Mouse (Mus musculus) midbrain, postnatal 0 days (tissue): ENCODE measurements around the gene Iqcd. TPM values are rescaled to one million over a fixed set of nuclear protein-coding genes. Genes with fewer than 3 reads are reported as not detected.
A peak's percentile ranks its signal among the peaks of the same experiment; 100 is the strongest.

Source experiments
- ATAC-seq: fragments of 200-750 bp; cut with Nextera tagmentation; 2 replicates; pipeline ENCODE4 v1.8.0; 2017; ENCODE audit warnings: moderate number of reproducible peaks, mild to moderate bottlenecking, moderate TSS enrichment, moderate library complexity; ENCODE audit not compliant: low FRiP score
- DNase-seq: peaks from one replicate; pipeline ENCODE4 v3.0.0-alpha.2; 2015; ENCODE audit warnings: low spot score
- H3K27ac ChIP-seq: fragments of 300-500 bp; sonication (generic); 2 replicates; pipeline ENCODE4 v1.5.1; 2014; ENCODE audit warnings: low read depth, mild to moderate bottlenecking, low read length, mixed read lengths
- H3K27me3 ChIP-seq: fragments of 300-500 bp; sonication (generic); 2 replicates; pipeline ENCODE4 v1.6.1; 2014; ENCODE audit warnings: low read length, control low read depth, mixed read lengths; ENCODE audit not compliant: insufficient read depth
- H3K36me3 ChIP-seq: fragments of 300-500 bp; sonication (generic); 2 replicates; pipeline ENCODE4 v1.6.1; 2014; ENCODE audit warnings: low read length, control low read depth, mixed read lengths; ENCODE audit not compliant: insufficient read depth
- H3K4me1 ChIP-seq: fragments of 300-500 bp; sonication (generic); 2 replicates; pipeline ENCODE4 v1.6.1; 2014; ENCODE audit warnings: mild to moderate bottlenecking, control low read depth, antibody characterized with exemption, low read length, mixed read lengths; ENCODE audit not compliant: insufficient read depth
- H3K4me2 ChIP-seq: fragments of 300-500 bp; sonication (generic); 2 replicates; pipeline ENCODE4 v1.6.1; 2014; ENCODE audit warnings: low read depth, mild to moderate bottlenecking, low read length, mixed read lengths; ENCODE audit not compliant: poor library complexity, severe bottlenecking
- H3K4me3 ChIP-seq: fragments of 300-500 bp; sonication (generic); 2 replicates; pipeline ENCODE4 v1.5.1; 2014; ENCODE audit warnings: low read depth, mild to moderate bottlenecking, low read length, moderate library complexity
- H3K9ac ChIP-seq: fragments of 300-500 bp; sonication (generic); replicated peaks from 2 replicates; pipeline ENCODE4 v1.6.1; 2014; ENCODE audit warnings: mild to moderate bottlenecking, low read length, moderate library complexity, mixed read lengths; ENCODE audit not compliant: poor library complexity, severe bottlenecking
- H3K9me3 ChIP-seq: fragments of 300-500 bp; sonication (generic); 2 replicates; pipeline ENCODE4 v1.6.1; 2016; ENCODE audit warnings: low read length, control low read depth
- CTCF ChIP-seq: IDR thresholded peaks from 2 replicates; pipeline ENCODE4 v1.5.1; 2016; ENCODE audit warnings: antibody characterized with exemption, mild to moderate bottlenecking
- WGBS: fragments of 180-500 bp; shearing (Covaris S2); extraction: QIAGEN DNeasy Blood & Tissue Kit; methylation state at CpG from one replicate; pipeline ENCODE4 v1.1.7; 2014; 5-methylcytosine and 5-hydroxymethylcytosine counted together
- polyA plus RNA-seq: library from polyadenylated mRNA; unstranded; fragments of >200 nt; fragmentation: Nextera tagmentation; extraction: Ambion mirVana; gene quantifications from 2 replicates; pipeline ENCODE4 v1.2.1, GENCODE M21; 2015
- total RNA-seq: library from RNA; depleted of rRNA; stranded (reverse); fragments of >200 nt; gene quantifications from 2 replicates; pipeline ENCODE4 v1.2.3, GENCODE M21; 2014

Iqcd gene
- total and polyA plus RNA-seq, 2 experiments from 2014 or later = 1.3 to 1.5 TPM

DNA sequence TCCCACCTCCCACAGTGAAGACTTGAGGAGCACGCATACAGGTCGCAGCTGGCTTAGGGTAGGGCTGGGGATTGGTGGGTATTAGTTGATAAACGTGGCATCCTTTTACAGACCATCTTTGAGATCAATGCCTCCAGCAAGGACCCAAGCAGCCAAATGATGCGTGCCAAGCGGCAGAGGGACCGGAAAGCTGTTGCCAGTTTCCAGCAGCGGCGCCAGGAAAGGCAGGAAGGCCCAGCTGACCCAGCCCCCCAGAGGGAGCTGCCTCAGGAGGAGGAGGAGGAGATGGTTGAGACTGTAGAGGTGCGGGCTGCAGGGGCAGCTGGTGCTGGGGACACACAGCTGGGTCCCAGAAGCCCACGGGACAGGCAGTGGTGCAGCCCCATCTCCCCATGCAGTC, 35.6 kb downstream of the Iqcd start:
- Histone ChIP-seq H3K36me3 (peaks cover 54% of the 10 kb centered on the region), H3K4me3 (no peak overlapping the region), H3K4me1 (no peaks in the 10 kb centered on the region), H3K27me3 (no peaks in the 10 kb centered on the region), H3K27ac (no peak overlapping the region), H3K4me2 (no peak overlapping the region), H3K9me3 (no peaks in the 10 kb centered on the region), H3K9ac (no peak overlapping the region)
- TF ChIP-seq CTCF = no peak
- 89% methylated on average over 10 of the region's 10 CpGs for WGBS
- DNase-seq (no peak), ATAC-seq (no peak)

DNA sequence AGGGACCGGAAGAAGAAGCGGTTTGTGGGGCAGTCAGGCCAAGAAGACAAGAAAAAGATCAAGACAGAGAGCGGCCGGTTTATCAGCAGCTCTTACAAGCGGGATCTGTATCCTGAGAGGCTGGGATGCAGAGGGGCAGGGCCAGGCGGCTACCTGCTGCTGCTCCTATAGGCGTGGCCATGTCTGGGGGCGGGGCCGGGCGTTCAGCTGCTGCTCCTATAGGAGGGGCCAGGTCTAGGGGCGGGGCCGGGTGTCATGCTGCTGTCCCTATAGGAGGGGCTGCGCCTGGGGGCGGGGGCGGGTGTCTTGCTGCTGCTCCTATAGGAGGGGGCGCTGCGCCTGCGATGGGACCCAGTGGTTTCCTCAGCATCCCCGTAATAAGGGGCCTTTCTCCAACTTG, 37.6 kb downstream of the Iqcd start:
- ATAC-seq (no peak), DNase-seq (no peak)
- no peak for TF ChIP-seq CTCF
- no peak overlapping the region for H3K27ac ChIP-seq
- no peaks in the 10 kb centered on the region for H3K4me1 ChIP-seq
- H3K36me3 ChIP-seq = peaks cover 47% of the 10 kb centered on the region
- no peaks in the 10 kb centered on the region for H3K27me3 ChIP-seq
- H3K9me3 ChIP-seq = no peaks in the 10 kb centered on the region
- H3K9ac ChIP-seq = no peak overlapping the region
- H3K4me2 ChIP-seq = no peak overlapping the region
- no peak overlapping the region for H3K4me3 ChIP-seq
- 30% methylated on average over 19 of the region's 19 CpGs for WGBS

DNA sequence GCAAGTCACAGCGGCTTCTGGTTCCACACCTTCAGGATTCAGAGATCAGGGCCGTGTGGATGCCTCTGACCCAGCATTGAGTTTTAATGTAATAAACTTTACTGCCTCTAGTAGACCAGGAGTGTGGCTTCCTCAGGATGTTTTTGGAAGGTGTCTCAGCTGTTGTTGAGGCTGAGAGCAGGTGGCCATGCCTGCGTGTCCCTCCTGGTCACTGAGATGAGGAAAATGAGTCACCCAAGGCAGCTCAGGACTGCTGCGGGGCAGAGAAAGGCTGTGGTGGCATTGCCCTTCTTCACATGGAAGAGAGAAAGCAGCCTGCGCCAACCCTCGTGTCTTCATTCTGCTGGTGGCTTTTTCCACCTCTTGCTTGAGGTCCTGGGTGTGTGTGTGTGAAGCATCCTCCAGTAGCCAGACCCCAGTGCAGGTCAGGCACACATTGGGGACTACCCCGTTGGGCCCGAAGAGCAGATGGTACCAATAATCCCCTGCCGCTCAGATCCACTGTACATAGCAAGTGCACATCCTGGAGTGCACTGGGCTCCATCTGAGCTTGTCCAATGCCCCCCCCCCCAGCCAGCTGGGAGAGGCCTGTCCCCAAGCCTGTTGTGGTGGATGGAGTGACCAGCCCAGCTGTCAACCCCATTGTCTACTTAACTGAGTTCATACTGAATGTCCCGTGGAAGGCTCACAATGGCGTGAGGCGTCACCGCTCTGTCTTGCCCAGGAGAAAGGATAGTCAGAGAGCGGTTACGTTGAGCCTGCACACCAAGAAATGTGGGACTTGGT, 38.9 kb downstream of the Iqcd start:
- 0 out of 2 replicates have a peak overlapping the region, but pooled peaks have one; percentile 24 for H3K9ac ChIP-seq
- 74% methylated on average over 15 of the region's 15 CpGs for WGBS
- H3K9me3 ChIP-seq = no peaks in the 10 kb centered on the region
- H3K27ac ChIP-seq = no peak overlapping the region
- H3K27me3 ChIP-seq = no peaks in the 10 kb centered on the region
- no peak for TF ChIP-seq CTCF
- no peak overlapping the region for H3K4me3 ChIP-seq
- ATAC-seq (no peak), DNase-seq (no peak)
- no peaks in the 10 kb centered on the region for H3K4me1 ChIP-seq
- no peak overlapping the region for H3K4me2 ChIP-seq
- peaks cover 44% of the 10 kb centered on the region for H3K36me3 ChIP-seq

DNA sequence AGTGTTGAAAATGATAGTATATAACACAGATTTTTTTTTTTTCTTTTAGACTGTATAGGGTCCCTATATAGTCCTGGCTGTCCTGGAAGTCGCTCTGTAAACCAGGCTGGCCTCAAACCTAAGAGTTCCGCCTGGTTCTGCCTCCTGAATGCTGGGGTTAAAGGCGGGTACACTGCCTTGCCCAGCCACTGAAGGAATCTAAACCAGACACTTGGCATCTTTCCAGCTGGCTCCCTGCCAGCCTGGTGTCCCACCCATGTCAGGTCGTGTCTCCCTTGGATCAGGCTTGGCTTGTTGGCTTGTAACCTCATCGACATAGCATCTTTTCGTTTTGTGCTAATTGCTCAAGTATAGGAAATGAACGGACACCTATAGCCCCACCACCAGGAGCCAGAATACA, 39.8 kb downstream of the Iqcd start:
- peaks cover 38% of the 10 kb centered on the region for H3K36me3 ChIP-seq

DNA sequence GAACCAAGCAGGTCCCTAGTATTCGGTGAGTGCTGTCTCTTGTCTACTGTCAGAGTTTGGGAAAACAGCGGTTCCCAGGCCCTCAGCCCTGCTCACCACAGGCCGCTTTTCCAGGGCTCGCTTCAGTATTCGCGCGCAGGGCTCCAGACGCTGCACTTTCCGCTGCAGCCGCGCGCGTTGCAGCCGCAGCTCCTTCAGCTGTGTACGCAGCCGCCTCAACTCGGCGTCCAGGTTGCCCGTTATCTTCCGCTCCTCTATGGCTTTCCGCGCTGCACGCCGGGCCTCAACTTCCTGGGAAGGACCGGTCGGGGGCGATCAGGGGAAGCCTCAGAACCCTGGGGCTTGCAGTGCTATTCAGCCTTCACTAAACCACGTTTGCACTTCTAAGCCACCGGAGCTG, 42.3 kb downstream of the Iqcd start:
- H3K9ac ChIP-seq = 0 out of 2 replicates have a peak overlapping the region, but pooled peaks have one; percentile 33
- H3K4me2 ChIP-seq = peak overlapping the region; percentile 49
- TF ChIP-seq CTCF = no peak
- H3K27ac ChIP-seq = no peak overlapping the region
- ATAC-seq (no peak), DNase-seq (peak; percentile 29)
- H3K4me1 ChIP-seq = no peaks in the 10 kb centered on the region
- H3K9me3 ChIP-seq = no peaks in the 10 kb centered on the region
- H3K27me3 ChIP-seq = no peaks in the 10 kb centered on the region
- H3K4me3 ChIP-seq = 0 out of 2 replicates have a peak overlapping the region, but pooled peaks have one; percentile 10
- 12% methylated on average over 29 of the region's 29 CpGs for WGBS
- H3K36me3 ChIP-seq = peaks cover 15% of the 10 kb centered on the region

More for the DNA sequence above, 39.8 kb downstream of the Iqcd start:
- TF ChIP-seq CTCF = no peak
- Histone ChIP-seq H3K27me3 (no peaks in the 10 kb centered on the region), H3K27ac (no peak overlapping the region), H3K4me1 (no peaks in the 10 kb centered on the region), H3K4me2 (no peak overlapping the region), H3K9me3 (no peaks in the 10 kb centered on the region), H3K9ac (no peak overlapping the region), H3K4me3 (no peak overlapping the region)
- WGBS = 69% methylated on average over 7 of the region's 7 CpGs
- ATAC-seq (no peak), DNase-seq (no peak)

DNA sequence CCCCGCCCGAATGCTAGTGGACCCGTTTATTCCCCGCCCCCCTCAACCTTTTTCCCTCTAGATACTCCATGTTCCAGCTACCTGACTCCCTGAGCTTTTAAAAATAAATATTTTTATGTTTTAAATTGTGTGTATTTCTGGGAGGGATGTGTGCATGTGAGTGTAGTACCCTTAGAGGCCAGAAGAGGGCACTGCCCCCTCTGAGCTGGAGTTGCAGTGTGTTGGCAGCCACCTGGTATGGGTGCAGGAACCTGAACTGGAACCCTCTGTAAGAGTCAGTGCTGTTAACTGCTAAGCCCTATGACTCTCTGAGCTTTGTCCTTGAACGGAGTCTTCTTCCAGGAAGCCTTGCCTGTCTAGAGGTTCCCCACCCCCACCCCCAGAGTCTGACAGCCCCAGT, 43.1 kb downstream of the Iqcd start:
- WGBS = 91% methylated on average over 5 of the region's 5 CpGs
- ATAC-seq = no peak
- TF ChIP-seq CTCF = peak; percentile 52
- Histone ChIP-seq H3K27me3 (no peaks in the 10 kb centered on the region), H3K9ac (no peak overlapping the region), H3K27ac (no peak overlapping the region), H3K4me1 (no peaks in the 10 kb centered on the region), H3K4me2 (no peak overlapping the region), H3K9me3 (no peaks in the 10 kb centered on the region), H3K36me3 (peaks cover 12% of the 10 kb centered on the region), H3K4me3 (no peak overlapping the region)
- DNase-seq = no peak
